In the genomic region with DNA sequence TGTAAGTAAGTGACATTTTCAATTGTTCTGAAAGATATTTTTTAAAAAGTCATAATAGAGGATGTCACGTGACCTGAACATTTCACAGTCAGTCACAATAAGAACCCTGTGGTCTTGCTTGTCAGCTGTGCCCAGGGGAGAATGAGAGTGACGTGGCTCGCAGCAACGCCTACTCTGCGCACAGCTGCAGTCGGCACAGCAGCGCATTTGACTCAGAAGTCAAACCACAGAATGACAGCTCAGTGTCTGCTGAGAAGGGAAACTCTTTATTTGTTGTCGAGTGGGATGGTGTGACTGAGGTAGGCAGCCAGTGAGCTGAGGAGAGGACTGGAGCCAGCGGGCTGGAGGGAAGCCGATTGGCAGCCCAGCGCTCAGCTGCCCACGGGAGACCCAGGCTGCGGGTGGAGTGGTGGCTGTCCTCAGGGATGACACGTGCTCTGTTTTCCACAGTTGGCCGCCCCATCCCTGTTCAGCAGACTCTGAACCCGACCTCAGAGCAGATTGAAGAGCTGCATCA, we compare ENCODE assay signal across 8 mouse cellular contexts. TPM values are rescaled to one million over a fixed set of nuclear protein-coding genes. Genes with fewer than 3 reads are reported as not detected.
DNase-seq lines count a peak whose midpoint lies in the region; ATAC-seq and TF ChIP-seq lines count a peak whose summit lies in the region.

No protein-coding gene starts in this region.

- peak overlapping the region; percentile 71 for H3K4me2 ChIP-seq in lung, embryonic 14.5 days
- H3K4me2 ChIP-seq in neural tube, embryonic 15.5 days: peak overlapping the region; percentile 88

- peak overlapping the region; percentile 32 for H3K9ac ChIP-seq in lung, embryonic 14.5 days
- peak overlapping the region; percentile 38 for H3K9ac ChIP-seq in neural tube, embryonic 15.5 days (replicated peaks)

- peak; percentile 93 for ATAC-seq in frontal cortex, adult (ENCODE audit: low TSS enrichment)
- peak; percentile 94 to 96 for ATAC-seq in hematopoietic stem cell, adult 5-6 weeks (replicated peaks in 1 of 2; ENCODE audit: insufficient read depth in 1 of 2, low FRiP score in 2 of 2, low TSS enrichment in 1 of 2, low read depth in 1 of 2, poor library complexity in 2 of 2, severe bottlenecking in 2 of 2)
- peak; percentile 94 for ATAC-seq in lung, embryonic 14.5 days (ENCODE audit: insufficient read depth)
- peak; percentile 89 for ATAC-seq in neural tube, embryonic 15.5 days (ENCODE audit: low FRiP score)

- TF ChIP-seq POLR2A in cerebellum, adult 2 months (IDR thresholded peaks at IDR 0.05; ENCODE audit: borderline replicate concordance, insufficient read depth, low read length): 0 out of 2 replicates have a peak, but pooled peaks have one; percentile 30

- TF ChIP-seq CTCF in cerebellum, adult 2 months (IDR thresholded peaks at IDR 0.05; ENCODE audit: borderline replicate concordance, insufficient read depth, low read depth, low read length): no peak
- TF ChIP-seq CTCF in lung, embryonic 14.5 days (IDR thresholded peaks at IDR 0.05; ENCODE audit: low read depth): no peak

- H3K27ac ChIP-seq in cerebellum, adult 2 months (ENCODE audit: insufficient read depth, low read length): 0 out of 2 replicates have a peak overlapping the region, but pooled peaks have one; percentile 2
- H3K27ac ChIP-seq in lung, embryonic 14.5 days (ENCODE audit: low read depth): peak overlapping the region; percentile 5; the same call in 1 of the 2 replicates
- H3K27ac ChIP-seq in neural tube, embryonic 15.5 days (replicated peaks): peak overlapping the region; percentile 79

- no peaks in the 10 kb centered on the region for H3K27me3 ChIP-seq in cerebellum, adult 2 months (ENCODE audit: control insufficient read depth, insufficient read depth, low read length)
- H3K27me3 ChIP-seq in lung, embryonic 14.5 days (ENCODE audit: insufficient read depth, low read length): no peaks in the 10 kb centered on the region
- no peaks in the 10 kb centered on the region for H3K27me3 ChIP-seq in neural tube, embryonic 15.5 days (replicated peaks)

- WGBS in cerebellum, adult 2 months: under 1% methylated on average over 16 of the region's 16 CpGs
- WGBS in lung, embryonic 14.5 days: 17% methylated on average over 16 of the region's 16 CpGs
- WGBS in neural tube, embryonic 15.5 days: 16% methylated on average over 16 of the region's 16 CpGs

- no peaks in the 10 kb centered on the region for H3K9me3 ChIP-seq in lung, embryonic 14.5 days (ENCODE audit: low read depth, low read length)
- H3K9me3 ChIP-seq in neural tube, embryonic 15.5 days (replicated peaks): no peaks in the 10 kb centered on the region

- H3K36me3 ChIP-seq in lung, embryonic 14.5 days (ENCODE audit: insufficient read depth): no peaks in the 10 kb centered on the region
- no peaks in the 10 kb centered on the region for H3K36me3 ChIP-seq in neural tube, embryonic 15.5 days

- peak overlapping the region; percentile 64 for H3K4me3 ChIP-seq in cerebellum, adult 2 months (replicated peaks; ENCODE audit: insufficient read depth, low read depth, low read length)
- peak overlapping the region; percentile 36 for H3K4me3 ChIP-seq in lung, embryonic 14.5 days (ENCODE audit: low read depth, low read length)
- H3K4me3 ChIP-seq in neural tube, embryonic 15.5 days (replicated peaks): peak overlapping the region; percentile 41

- H3K4me1 ChIP-seq in cerebellum, adult 2 months (ENCODE audit: control insufficient read depth, insufficient read depth, low read length): no peaks in the 10 kb centered on the region
- no peaks in the 10 kb centered on the region for H3K4me1 ChIP-seq in lung, embryonic 14.5 days (ENCODE audit: insufficient read depth)
- peaks cover 19% of the 10 kb centered on the region for H3K4me1 ChIP-seq in neural tube, embryonic 15.5 days

- peak; percentile 83 for DNase-seq in MN1 (ENCODE audit: low spot score)
- peak; percentile 78 to 80 for DNase-seq in cerebellum, adult 2 months
- DNase-seq in layer of hippocampus, adult 9-10 months (ENCODE audit: low spot score): peak; percentile 64
- DNase-seq in lung, embryonic 14.5 days: peak; percentile 76
- peak; percentile 96 for DNase-seq in thymus, postnatal 0 days (ENCODE audit: low spot score)

RNA-seq across cellular contexts. Expression of a gene that starts 25.6 kb away (rescaled TPM):
- 1.9 and 2.6 TPM in 2 replicates for polyA plus RNA-seq in cerebellum, adult 2 months (2012; rRNA removed)
- total RNA-seq in hematopoietic stem cell, adult 5-6 weeks (2017): not detected in 2 replicates
- polyA plus RNA-seq in lung, embryonic 14.5 days (2014; fragmentation: Nextera tagmentation; extraction: Ambion mirVana): 0.18 and 0.20 TPM in 2 replicates
- polyA plus RNA-seq in neural tube, embryonic 15.5 days (2015; fragmentation: Nextera tagmentation; extraction: Ambion mirVana): 1.00 and 1.0 TPM in 2 replicates
- not detected in 2 replicates for polyA plus RNA-seq in thymus, postnatal 0 days (2015; fragmentation: Nextera tagmentation; extraction: Ambion mirVana)

RNA-seq across cellular contexts. Expression of a gene that starts 26.8 kb away (rescaled TPM):
- 0.97 and 1.5 TPM in 2 replicates for polyA plus RNA-seq in cerebellum, adult 2 months (2012; rRNA removed)
- not detected in 2 replicates for total RNA-seq in hematopoietic stem cell, adult 5-6 weeks (2017)
- polyA plus RNA-seq in lung, embryonic 14.5 days (2014; fragmentation: Nextera tagmentation; extraction: Ambion mirVana): not detected in 2 replicates
- polyA plus RNA-seq in neural tube, embryonic 15.5 days (2015; fragmentation: Nextera tagmentation; extraction: Ambion mirVana): 0.82 and 0.83 TPM in 2 replicates
- polyA plus RNA-seq in thymus, postnatal 0 days (2015; fragmentation: Nextera tagmentation; extraction: Ambion mirVana): 0.39 and 0.90 TPM in 2 replicates

RNA-seq across cellular contexts. Expression of a gene that starts 48.9 kb away (rescaled TPM):
- polyA plus RNA-seq in cerebellum, adult 2 months (2012; rRNA removed): 62.6 and 63.1 TPM in 2 replicates
- total RNA-seq in hematopoietic stem cell, adult 5-6 weeks (2017): 61.9 and 66.9 TPM in 2 replicates
- 140 and 142 TPM in 2 replicates for polyA plus RNA-seq in lung, embryonic 14.5 days (2014; fragmentation: Nextera tagmentation; extraction: Ambion mirVana)
- polyA plus RNA-seq in neural tube, embryonic 15.5 days (2015; fragmentation: Nextera tagmentation; extraction: Ambion mirVana): 160 and 161 TPM in 2 replicates
- polyA plus RNA-seq in thymus, postnatal 0 days (2015; fragmentation: Nextera tagmentation; extraction: Ambion mirVana): 122 and 141 TPM in 2 replicates

Comparison
In these comparisons a context has a peak if more than half of its experiments do, and no peak if none do; other contexts are left out.
1. Peak in every context shown above with its lines: DNase-seq, ATAC-seq, H3K4me3 ChIP-seq and H3K27ac ChIP-seq.
2. H3K27ac ChIP-seq: peak in every context shown above with its lines; median percentile 79 in neural tube, embryonic 15.5 days; 5 in lung, embryonic 14.5 days; 2 in cerebellum, adult 2 months.